Comparison of ENCODE assay signal across 10 mouse cellular contexts in genomic region chr4:134497986-134498731, GRCm38 (mm10). TPM values are rescaled to one million over a fixed set of nuclear protein-coding genes. Genes with fewer than 3 reads are reported as not detected.
DNase-seq lines count a peak whose midpoint lies in the region; ATAC-seq lines count a peak whose summit lies in the region.
"Had no signal": no experiment of that assay in that cellular context is flagged by ENCODE, and none has a peak within 500 bp of the region (broad histone marks: within the 10 kb centered on the region; RNA-seq: fewer than 3 reads in every experiment).

No protein-coding gene starts in this region.

- H3K9ac ChIP-seq in limb, embryonic 12.5 days (replicated peaks), result no peak overlapping the region
- no peak overlapping the region for H3K9ac ChIP-seq in forebrain, embryonic 15.5 days (replicated peaks)
- 0 out of 2 replicates have a peak overlapping the region, but pooled peaks have one; percentile 26 for H3K9ac ChIP-seq in midbrain, embryonic 15.5 days

- peaks cover 10% of the 10 kb centered on the region; the same call in 1 of the 2 replicates for H3K27me3 ChIP-seq in limb, embryonic 12.5 days
- peaks cover 20% of the 10 kb centered on the region for H3K27me3 ChIP-seq in limb, embryonic 10.5 days (ENCODE audit: low read depth, poor library complexity, severe bottlenecking)
- H3K27me3 ChIP-seq in forebrain, embryonic 15.5 days, result no peaks in the 10 kb centered on the region
- no peaks in the 10 kb centered on the region for H3K27me3 ChIP-seq in midbrain, embryonic 15.5 days (replicated peaks)

- ATAC-seq in limb, embryonic 12.5 days (ENCODE audit: insufficient number of reproducible peaks, insufficient read depth, low FRiP score, low TSS enrichment, low read depth), result no peak
- no peak for ATAC-seq in forebrain, embryonic 15.5 days (replicated peaks)
- ATAC-seq in midbrain, embryonic 15.5 days (replicated peaks), result no peak
- no peak for ATAC-seq in frontal cortex, adult (ENCODE audit: low TSS enrichment)

- WGBS in limb, embryonic 12.5 days, result 76% methylated on average over 12 of the region's 12 CpGs
- 84% methylated on average over 12 of the region's 12 CpGs for WGBS in limb, embryonic 10.5 days
- 51% methylated on average over 12 of the region's 12 CpGs for WGBS in forebrain, embryonic 15.5 days
- 67% methylated on average over 12 of the region's 12 CpGs for WGBS in midbrain, embryonic 15.5 days

- peak overlapping the region; percentile 98; the same call in 1 of the 2 replicates for H3K4me2 ChIP-seq in limb, embryonic 12.5 days
- H3K4me2 ChIP-seq in forebrain, embryonic 15.5 days (replicated peaks), result peak overlapping the region; percentile 99
- peak overlapping the region; percentile 97 for H3K4me2 ChIP-seq in midbrain, embryonic 15.5 days

- no peaks in the 10 kb centered on the region for H3K36me3 ChIP-seq in limb, embryonic 12.5 days
- no peaks in the 10 kb centered on the region for H3K36me3 ChIP-seq in limb, embryonic 10.5 days
- no peaks in the 10 kb centered on the region for H3K36me3 ChIP-seq in forebrain, embryonic 15.5 days
- H3K36me3 ChIP-seq in midbrain, embryonic 15.5 days (replicated peaks), result no peaks in the 10 kb centered on the region

- no peaks in the 10 kb centered on the region for H3K9me3 ChIP-seq in limb, embryonic 12.5 days
- no peaks in the 10 kb centered on the region for H3K9me3 ChIP-seq in limb, embryonic 10.5 days (replicated peaks)
- no peaks in the 10 kb centered on the region for H3K9me3 ChIP-seq in forebrain, embryonic 15.5 days
- H3K9me3 ChIP-seq in midbrain, embryonic 15.5 days, result no peaks in the 10 kb centered on the region

- H3K4me1 ChIP-seq in limb, embryonic 12.5 days (replicated peaks), result peaks cover 23% of the 10 kb centered on the region
- peaks cover 24% of the 10 kb centered on the region for H3K4me1 ChIP-seq in limb, embryonic 10.5 days
- peaks cover 19% of the 10 kb centered on the region for H3K4me1 ChIP-seq in forebrain, embryonic 15.5 days
- peaks cover 33% of the 10 kb centered on the region for H3K4me1 ChIP-seq in midbrain, embryonic 15.5 days

- no peak overlapping the region for H3K4me3 ChIP-seq in limb, embryonic 12.5 days (replicated peaks)
- H3K4me3 ChIP-seq in limb, embryonic 10.5 days, result no peak overlapping the region
- peak overlapping the region; percentile 66; the same call in 1 of the 2 replicates for H3K4me3 ChIP-seq in forebrain, embryonic 15.5 days
- H3K4me3 ChIP-seq in midbrain, embryonic 15.5 days, result peak overlapping the region; percentile 58

- H3K27ac ChIP-seq in limb, embryonic 12.5 days, result no peak overlapping the region
- no peak overlapping the region for H3K27ac ChIP-seq in limb, embryonic 10.5 days
- 0 out of 2 replicates have a peak overlapping the region, but pooled peaks have one; percentile 2 for H3K27ac ChIP-seq in forebrain, embryonic 15.5 days (replicated peaks)
- H3K27ac ChIP-seq in midbrain, embryonic 15.5 days, result peak overlapping the region; percentile 71

- DNase-seq in adrenal gland, postnatal 10 days, result peak; percentile 67
- no peak for DNase-seq in adrenal gland, adult 8-10 months
- DNase-seq in limb, embryonic 10.5 days (ENCODE audit: low spot score), result no peak
- no peak for DNase-seq in spleen, postnatal 4 days (ENCODE audit: low spot score in 2 of 2)
- DNase-seq: gastrocnemius, postnatal 36 days; left cerebral cortex, postnatal 4 days had no signal

RNA-seq across cellular contexts. Expression of gene Paqr7, which starts 1.7 kb away (rescaled TPM):
- total RNA-seq in adrenal gland, postnatal 10 days (2021), result 10 to 100 TPM; 23.5 to 28.6 TPM
- total RNA-seq in adrenal gland, adult 8-10 months (2022), result 10 to 100 TPM; 54.1 to 81.1 (median 71.3) TPM
- 2.4 and 2.9 TPM in 2 replicates for polyA plus RNA-seq in limb, embryonic 12.5 days (2016; fragmentation: Nextera tagmentation; extraction: Ambion mirVana)
- polyA plus RNA-seq in limb, embryonic 10.5 days (2016; fragmentation: Nextera tagmentation; extraction: Ambion mirVana), result 1.2 TPM in 2 replicates
- 10.8 and 12.3 TPM in 2 replicates for polyA plus RNA-seq in forebrain, embryonic 15.5 days (2015; fragmentation: Nextera tagmentation; extraction: Ambion mirVana)
- polyA plus RNA-seq in midbrain, embryonic 15.5 days (2015; fragmentation: Nextera tagmentation; extraction: Ambion mirVana), result 22.6 and 24.7 TPM in 2 replicates

RNA-seq across cellular contexts. Expression of gene Aunip, which starts 12.6 kb away (rescaled TPM):
- total RNA-seq in adrenal gland, postnatal 10 days (2021), result 1 to 10 TPM; 2.4 to 3.1 TPM
- 1 to 10 TPM in 3 of 4 experiments, under 1 TPM in 1; 0.66 to 2.4 (median 2.2) TPM for total RNA-seq in adrenal gland, adult 8-10 months (2022)
- polyA plus RNA-seq in limb, embryonic 12.5 days (2016; fragmentation: Nextera tagmentation; extraction: Ambion mirVana), result 15.8 and 16.5 TPM in 2 replicates
- 21.9 and 29.6 TPM in 2 replicates for polyA plus RNA-seq in limb, embryonic 10.5 days (2016; fragmentation: Nextera tagmentation; extraction: Ambion mirVana)
- polyA plus RNA-seq in forebrain, embryonic 15.5 days (2015; fragmentation: Nextera tagmentation; extraction: Ambion mirVana), result 5.1 and 6.8 TPM in 2 replicates
- polyA plus RNA-seq in midbrain, embryonic 15.5 days (2015; fragmentation: Nextera tagmentation; extraction: Ambion mirVana), result 1.3 and 1.9 TPM in 2 replicates

RNA-seq across cellular contexts. Expression of gene Stmn1, which starts 30.0 kb away (rescaled TPM):
- total RNA-seq in adrenal gland, postnatal 10 days (2021), result 100 to 1,000 TPM; 140 to 156 TPM
- 10 to 100 TPM; 20.9 to 31.8 (median 30.0) TPM for total RNA-seq in adrenal gland, adult 8-10 months (2022)
- 2,166 and 2,360 TPM in 2 replicates for polyA plus RNA-seq in limb, embryonic 12.5 days (2016; fragmentation: Nextera tagmentation; extraction: Ambion mirVana)
- polyA plus RNA-seq in limb, embryonic 10.5 days (2016; fragmentation: Nextera tagmentation; extraction: Ambion mirVana), result 1,855 and 1,993 TPM in 2 replicates
- polyA plus RNA-seq in forebrain, embryonic 15.5 days (2015; fragmentation: Nextera tagmentation; extraction: Ambion mirVana), result 7,875 and 7,989 TPM in 2 replicates
- 7,501 and 7,674 TPM in 2 replicates for polyA plus RNA-seq in midbrain, embryonic 15.5 days (2015; fragmentation: Nextera tagmentation; extraction: Ambion mirVana)

RNA-seq across cellular contexts. Expression of gene Mtfr1l, which starts 37.0 kb away (rescaled TPM):
- total RNA-seq in adrenal gland, postnatal 10 days (2021), result 100 to 1,000 TPM in 1 of 2 experiments, 10 to 100 TPM in 1; 99.7 to 124 TPM
- total RNA-seq in adrenal gland, adult 8-10 months (2022), result 100 to 1,000 TPM; 125 to 174 (median 152) TPM
- 118 TPM in 2 replicates for polyA plus RNA-seq in limb, embryonic 12.5 days (2016; fragmentation: Nextera tagmentation; extraction: Ambion mirVana)
- 104 and 109 TPM in 2 replicates for polyA plus RNA-seq in limb, embryonic 10.5 days (2016; fragmentation: Nextera tagmentation; extraction: Ambion mirVana)
- 157 and 161 TPM in 2 replicates for polyA plus RNA-seq in forebrain, embryonic 15.5 days (2015; fragmentation: Nextera tagmentation; extraction: Ambion mirVana)
- polyA plus RNA-seq in midbrain, embryonic 15.5 days (2015; fragmentation: Nextera tagmentation; extraction: Ambion mirVana), result 164 and 173 TPM in 2 replicates

RNA-seq across cellular contexts. Expression of gene Selenon, which starts 53.8 kb away (rescaled TPM):
- total RNA-seq in adrenal gland, postnatal 10 days (2021), result 10 to 100 TPM; 30.8 to 32.9 TPM
- 10 to 100 TPM; 28.9 to 58.1 (median 44.4) TPM for total RNA-seq in adrenal gland, adult 8-10 months (2022)
- polyA plus RNA-seq in limb, embryonic 12.5 days (2016; fragmentation: Nextera tagmentation; extraction: Ambion mirVana), result 14.7 and 47.6 TPM in 2 replicates
- 10.9 and 13.4 TPM in 2 replicates for polyA plus RNA-seq in limb, embryonic 10.5 days (2016; fragmentation: Nextera tagmentation; extraction: Ambion mirVana)
- polyA plus RNA-seq in forebrain, embryonic 15.5 days (2015; fragmentation: Nextera tagmentation; extraction: Ambion mirVana), result 11.8 and 27.5 TPM in 2 replicates
- polyA plus RNA-seq in midbrain, embryonic 15.5 days (2015; fragmentation: Nextera tagmentation; extraction: Ambion mirVana), result 28.3 and 35.6 TPM in 2 replicates

Comparison
In these comparisons a context has a peak if more than half of its experiments do, and no peak if none do; other contexts are left out.
1. H3K27ac ChIP-seq: peak in forebrain, embryonic 15.5 days (single experiment) and midbrain, embryonic 15.5 days (single experiment); none in limb, embryonic 12.5 days (single experiment) and limb, embryonic 10.5 days (single experiment).
2. H3K4me3 ChIP-seq: peak in forebrain, embryonic 15.5 days (single experiment) and midbrain, embryonic 15.5 days (single experiment); none in limb, embryonic 12.5 days (single experiment) and limb, embryonic 10.5 days (single experiment).
3. Peak in every context shown above with its lines, with median percentiles within 50 percentile points of each other: H3K4me2 ChIP-seq.